Mouse (Mus musculus): ENCODE measurements at regions not wholly inside any gene's neighbourhood (a gene's known extent, or its start where the extent isn't known, plus 50 kb on each side); places are given as distances from the start of the nearest gene placed in this dataset.
"Not testable (repeated sequence)": the region's sequence is repeated elsewhere in the genome, so short reads cannot be mapped to it uniquely, and the experiment has no call there.

- DNase-seq (ENCODE audit: low read depth), result no peak
These were observed 52.0 kb upstream of the Trpm1 start for GRCm38 (mm10) chr7:64101679-64102078.

- no peak for DNase-seq (ENCODE audit: low read depth)
These were observed 54.0 kb upstream of the Trpm1 start for GRCm38 (mm10) chr7:64099606-64100005.

GRCm38 (mm10) chr7:64090067-64090466, 63.6 kb upstream of the Trpm1 start:
- DNase-seq (ENCODE audit: low read depth), result no peak

- DNase-seq (ENCODE audit: low read depth), result no peak
These were observed 64.6 kb upstream of the Trpm1 start for GRCm38 (mm10) chr7:64089034-64089433.

GRCm38 (mm10) chr7:64083978-64084377, 69.7 kb upstream of the Trpm1 start:
- DNase-seq (ENCODE audit: low read depth), result not testable (repeated sequence)

- DNase-seq (ENCODE audit: low read depth), result no peak
These were observed 71.0 kb upstream of the Trpm1 start for GRCm38 (mm10) chr7:64082651-64083050.

- no peak for DNase-seq (ENCODE audit: low read depth)
These were observed 71.4 kb upstream of the Trpm1 start for GRCm38 (mm10) chr7:64082201-64082600.

- no peak for DNase-seq (ENCODE audit: low read depth)
These were observed 72.0 kb upstream of the Trpm1 start for GRCm38 (mm10) chr7:64081618-64082017.

- no peak for DNase-seq (ENCODE audit: low read depth)
These were observed 72.6 kb upstream of the Trpm1 start for GRCm38 (mm10) chr7:64081019-64081418.

GRCm38 (mm10) chr7:64079301-64079700, 74.3 kb upstream of the Trpm1 start:
- no peak for DNase-seq (ENCODE audit: low read depth)

GRCm38 (mm10) chr7:64078646-64079045, 75.0 kb upstream of the Trpm1 start:
- DNase-seq (ENCODE audit: low read depth), result no peak

- DNase-seq (ENCODE audit: low read depth), result no peak
These were observed 76.1 kb upstream of the Trpm1 start for GRCm38 (mm10) chr7:64077526-64077925.

- DNase-seq (ENCODE audit: low read depth), result no peak
These were observed 76.8 kb upstream of the Trpm1 start for GRCm38 (mm10) chr7:64076764-64077360.

GRCm38 (mm10) chr7:64075696-64076313, 77.8 kb upstream of the Trpm1 start:
- DNase-seq (ENCODE audit: low read depth), result no peak

GRCm38 (mm10) chr7:64074661-64075234, 78.9 kb upstream of the Trpm1 start:
- DNase-seq (ENCODE audit: low read depth), result no peak

- DNase-seq (ENCODE audit: low read depth), result no peak
These were observed 79.4 kb upstream of the Trpm1 start for GRCm38 (mm10) chr7:64074186-64074585.

GRCm38 (mm10) chr7:64073781-64074180, 79.9 kb upstream of the Trpm1 start:
- DNase-seq (ENCODE audit: low read depth), result no peak

- DNase-seq (ENCODE audit: low read depth), result no peak
These were observed 82.7 kb upstream of the Trpm1 start for GRCm38 (mm10) chr7:64070930-64071329.

- peak; percentile 14 for DNase-seq (ENCODE audit: low read depth)
These were observed 87.9 kb upstream of the Trpm1 start for GRCm38 (mm10) chr7:64065529-64066247.

GRCm38 (mm10) chr7:64064460-64065241, 89.0 kb upstream of the Trpm1 start:
- DNase-seq (ENCODE audit: low read depth), result peak; percentile 84

GRCm38 (mm10) chr7:64061170-64061569, 92.5 kb upstream of the Trpm1 start:
- DNase-seq (ENCODE audit: low read depth), result no peak

- DNase-seq (ENCODE audit: low read depth), result no peak
These were observed 93.1 kb upstream of the Trpm1 start for GRCm38 (mm10) chr7:64060582-64060981.
